Mouse (Mus musculus): ENCODE results near the gene Arhgap23.

GRCm38 (mm10) chr11:97387811-97388210 lies 27.5 kb upstream of the Arhgap23 start:
- TF ChIP-seq CTCF (IDR thresholded peaks at IDR 0.05; ENCODE audit: borderline replicate concordance, insufficient read depth, low read depth, low read length) (no peak; the same call in 1 of the 2 replicates), POLR2A (IDR thresholded peaks at IDR 0.05; ENCODE audit: borderline replicate concordance, insufficient read depth, low read length) (no peak)

Measured in cerebellum, adult 2 months (tissue).